Comparison of ENCODE assay signal across 15 mouse cellular contexts in the genomic region with DNA sequence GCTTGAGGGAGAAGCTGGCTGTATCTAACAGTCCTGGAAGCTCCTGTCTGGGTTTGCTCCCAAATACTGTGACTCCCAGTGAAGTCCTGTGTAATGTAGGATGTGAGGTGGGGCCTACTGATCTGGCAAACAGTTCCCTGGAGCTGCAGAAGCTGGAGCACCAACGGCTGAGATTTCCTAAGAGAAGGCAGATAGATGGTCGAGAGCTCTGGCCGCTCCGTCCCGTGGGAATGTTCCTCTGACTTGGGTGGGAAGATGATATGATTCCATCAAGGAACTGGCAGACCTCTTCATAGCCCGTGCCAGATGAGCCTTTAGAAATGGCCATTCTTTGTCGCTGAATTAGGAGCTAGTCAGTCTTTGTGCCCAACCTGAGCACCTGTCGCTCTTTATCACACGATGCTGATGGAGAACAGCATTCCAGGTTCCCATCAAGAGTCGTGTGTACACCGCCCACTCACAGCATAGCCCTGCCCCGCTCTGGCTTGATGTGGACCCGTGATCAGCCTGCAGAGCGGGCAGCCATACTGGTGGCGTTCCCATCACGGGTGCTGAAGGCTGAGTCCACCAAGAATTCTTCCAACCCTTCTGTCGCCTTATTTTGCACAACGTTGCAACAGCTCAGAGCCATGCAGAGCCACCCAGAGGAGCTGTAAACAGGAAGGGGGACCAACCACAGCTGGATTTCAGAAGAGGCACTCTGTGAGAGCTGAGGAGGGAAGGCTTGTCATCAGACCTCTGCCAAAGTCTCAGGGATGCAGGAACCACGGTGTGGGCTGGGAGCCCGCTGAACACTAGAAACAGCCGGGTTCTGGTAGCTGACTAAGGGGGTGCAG.
DNase-seq lines count a peak whose midpoint lies in the region; ATAC-seq and TF ChIP-seq lines count a peak whose summit lies in the region.
"Had no signal": no experiment of that assay in that cellular context is flagged by ENCODE, and none has a peak within 500 bp of the region (broad histone marks: within the 10 kb centered on the region; RNA-seq: fewer than 3 reads in every experiment).

No protein-coding gene starts in this region.

- no peak overlapping the region for H3K9ac ChIP-seq in lung, embryonic 16.5 days (ENCODE audit: low read length)
- H3K9ac ChIP-seq: heart, embryonic 15.5 days; limb, embryonic 13.5 days had no signal

- no peak for TF ChIP-seq CTCF in cerebellum, adult 2 months (IDR thresholded peaks at IDR 0.05; ENCODE audit: borderline replicate concordance, insufficient read depth, low read depth, low read length)

- peak; percentile 25; the same call in 1 of the 2 replicates for ATAC-seq in frontal cortex, adult (ENCODE audit: low TSS enrichment)
- ATAC-seq in lung, embryonic 16.5 days (ENCODE audit: low read depth), result peak; percentile 53
- ATAC-seq: hindbrain, embryonic 16.5 days had no signal

- H3K4me3 ChIP-seq in lung, embryonic 16.5 days (ENCODE audit: low read length), result no peak overlapping the region
- no peak overlapping the region for H3K4me3 ChIP-seq in limb, embryonic 10.5 days
- no peak overlapping the region for H3K4me3 ChIP-seq in cerebellum, adult 2 months (replicated peaks; ENCODE audit: insufficient read depth, low read depth, low read length)
- H3K4me3 ChIP-seq: heart, embryonic 15.5 days; limb, embryonic 13.5 days had no signal

- intact Hi-C loops in heart, postnatal 14 days (cut with DNase I), result no loop called here

- no peaks in the 10 kb centered on the region for H3K9me3 ChIP-seq in lung, embryonic 16.5 days (ENCODE audit: control insufficient read depth, low read length)
- H3K9me3 ChIP-seq in limb, embryonic 10.5 days (replicated peaks), result no peaks in the 10 kb centered on the region
- H3K9me3 ChIP-seq: heart, embryonic 15.5 days; limb, embryonic 13.5 days had no signal

- H3K4me2 ChIP-seq in lung, embryonic 16.5 days (ENCODE audit: low read depth, low read length), result no peak overlapping the region
- H3K4me2 ChIP-seq: heart, embryonic 15.5 days; limb, embryonic 13.5 days had no signal

- TF ChIP-seq POLR2A in cerebellum, adult 2 months (IDR thresholded peaks at IDR 0.05; ENCODE audit: borderline replicate concordance, insufficient read depth, low read length), result no peak

- no peaks in the 10 kb centered on the region for H3K36me3 ChIP-seq in lung, embryonic 16.5 days (ENCODE audit: control insufficient read depth, insufficient read depth, low read length)
- H3K36me3 ChIP-seq in limb, embryonic 10.5 days, result no peaks in the 10 kb centered on the region
- H3K36me3 ChIP-seq: heart, embryonic 15.5 days had no signal

- H3K27ac ChIP-seq in lung, embryonic 16.5 days (ENCODE audit: low read length), result 0 out of 2 replicates have a peak overlapping the region, but pooled peaks have one; percentile 12
- H3K27ac ChIP-seq in limb, embryonic 10.5 days, result peak overlapping the region; percentile 53; the same call in 1 of the 2 replicates
- no peak overlapping the region for H3K27ac ChIP-seq in cerebellum, adult 2 months (ENCODE audit: insufficient read depth, low read length)
- H3K27ac ChIP-seq: limb, embryonic 13.5 days had no signal

- 64% methylated on average over 21 of the region's 21 CpGs for WGBS in lung, embryonic 16.5 days
- WGBS in limb, embryonic 10.5 days, result 95% methylated on average over 21 of the region's 21 CpGs
- WGBS in cerebellum, adult 2 months, result 81% methylated on average over 21 of the region's 21 CpGs

- DNase-seq in frontal cortex, adult 2 months (ENCODE audit: extremely low spot score in 1 of 2, low spot score in 1 of 2), result no peak
- no peak for DNase-seq in lung, postnatal 14 days
- no peak for DNase-seq in limb, embryonic 10.5 days (ENCODE audit: low spot score)
- DNase-seq in thymus, postnatal 25 days, result peak; percentile 19
- no peak for DNase-seq in heart, postnatal 14 days
- DNase-seq in cerebellum, adult 2 months, result no peak
- DNase-seq: adrenal gland, postnatal 10 days; gastrocnemius, postnatal 25 days; kidney, adult 8-10 months; right cerebral cortex, postnatal 14 days had no signal

- H3K27me3 ChIP-seq in lung, embryonic 16.5 days (ENCODE audit: control insufficient read depth, insufficient read depth, low read depth, low read length), result no peaks in the 10 kb centered on the region
- no peaks in the 10 kb centered on the region for H3K27me3 ChIP-seq in limb, embryonic 10.5 days (ENCODE audit: low read depth, poor library complexity, severe bottlenecking)
- H3K27me3 ChIP-seq in cerebellum, adult 2 months (ENCODE audit: control insufficient read depth, insufficient read depth, low read length), result no peaks in the 10 kb centered on the region
- H3K27me3 ChIP-seq: heart, embryonic 15.5 days; limb, embryonic 13.5 days had no signal

- peaks cover 47% of the 10 kb centered on the region for H3K4me1 ChIP-seq in lung, embryonic 16.5 days (replicated peaks; ENCODE audit: control insufficient read depth, insufficient read depth, low read length)
- peaks cover 48% of the 10 kb centered on the region for H3K4me1 ChIP-seq in limb, embryonic 10.5 days
- H3K4me1 ChIP-seq in cerebellum, adult 2 months (ENCODE audit: control insufficient read depth, insufficient read depth, low read length), result no peaks in the 10 kb centered on the region
